Mouse (Mus musculus): ENCODE results near the gene Cubn. TPM values are rescaled to one million over a fixed set of nuclear protein-coding genes. Genes with fewer than 3 reads are reported as not detected.

The Cubn gene
- polyA plus RNA-seq, 1 experiment, result 0.23 TPM

DNA sequence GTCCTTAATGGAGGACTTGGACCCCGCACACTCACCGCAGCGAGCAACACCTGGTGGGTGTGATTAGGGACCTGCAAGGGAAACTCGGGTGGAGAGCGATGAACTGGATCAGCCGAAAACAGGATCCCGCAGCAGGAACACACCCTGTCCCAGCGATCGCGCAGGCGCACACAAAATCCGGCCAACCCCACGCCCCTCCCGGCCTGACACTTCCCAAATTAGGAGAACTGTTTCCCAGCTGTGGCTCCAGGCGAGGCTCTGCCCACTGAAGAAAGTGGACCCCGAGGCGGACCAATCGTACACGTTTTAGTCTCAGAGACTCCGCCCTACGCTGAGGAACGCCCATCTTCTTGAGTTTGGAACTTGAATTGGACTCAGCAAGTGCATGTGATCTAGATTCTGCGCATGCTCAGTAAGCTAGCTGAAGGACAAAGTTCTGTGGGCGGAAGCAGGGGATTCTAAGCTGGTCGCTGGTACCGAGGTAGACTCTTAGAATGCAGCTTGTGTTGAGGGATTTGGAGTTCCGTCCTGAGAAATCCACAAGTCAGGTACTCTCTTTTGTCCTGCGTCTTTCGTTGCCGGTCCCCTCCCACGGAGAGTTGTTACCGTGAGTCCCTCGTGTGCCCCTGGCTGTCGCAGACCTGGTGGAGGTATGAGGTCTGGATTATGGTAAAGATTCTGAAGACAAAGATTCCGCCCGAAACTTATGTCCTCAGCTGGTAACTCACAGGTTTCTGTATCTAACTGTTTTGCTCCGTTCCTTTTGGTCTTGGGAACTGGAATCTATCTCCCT is 220.3 kb downstream of the Cubn start, which contains the start of gene Rsu1:
Rsu1 (minus strand) TSS at position 251 of the 793 bp plus-strand sequence.
- WGBS, result under 1% methylated on average over 37 of the region's 37 CpGs
- peak within 1 kb of the TSS; percentile 87 for H3K4me3 ChIP-seq (replicated peaks; ENCODE audit: insufficient read depth, low read depth, low read length)
- H3K27me3 ChIP-seq (ENCODE audit: control insufficient read depth, insufficient read depth, low read length), result no peaks in the 10 kb centered on the region
- H3K27ac ChIP-seq (ENCODE audit: insufficient read depth, low read length), result peak within 1 kb of the TSS; percentile 22; the same call in 1 of the 2 replicates
- peak; percentile 93 to 96 for DNase-seq
- H3K4me1 ChIP-seq (ENCODE audit: control insufficient read depth, insufficient read depth, low read length), result peaks cover 3% of the 10 kb centered on the region
- TF ChIP-seq CTCF (IDR thresholded peaks at IDR 0.05; ENCODE audit: borderline replicate concordance, insufficient read depth, low read depth, low read length), result no peak
- TF ChIP-seq POLR2A (IDR thresholded peaks at IDR 0.05; ENCODE audit: borderline replicate concordance, insufficient read depth, low read length), result no peak

DNA sequence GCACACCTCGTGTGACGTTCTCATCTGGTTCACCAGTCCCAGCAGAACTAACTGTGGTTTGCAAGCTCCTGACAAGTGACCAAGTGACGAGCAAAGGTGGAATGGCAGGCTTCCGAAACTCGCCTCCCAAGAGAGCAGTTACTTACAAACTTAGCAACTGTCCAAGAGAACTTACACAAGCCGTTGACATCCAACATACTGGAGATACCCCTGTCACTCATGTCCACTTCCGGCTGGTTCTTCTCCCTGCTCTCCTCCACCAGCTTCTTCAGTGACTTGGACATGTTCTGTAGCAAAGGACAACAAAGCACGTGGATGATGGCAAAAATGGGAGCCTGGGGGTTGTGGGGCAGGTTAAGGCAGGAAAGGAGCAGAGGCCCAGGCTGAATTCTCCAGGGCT is 220.9 kb downstream of the Cubn start:
- 36% methylated on average over 8 of the region's 8 CpGs for WGBS
- H3K4me1 ChIP-seq (ENCODE audit: control insufficient read depth, insufficient read depth, low read length), result peaks cover 3% of the 10 kb centered on the region
- H3K27ac ChIP-seq (ENCODE audit: insufficient read depth, low read length), result peak overlapping the region; percentile 22; the same call in 1 of the 2 replicates
- no peak for DNase-seq
- peak overlapping the region; percentile 87 for H3K4me3 ChIP-seq (replicated peaks; ENCODE audit: insufficient read depth, low read depth, low read length)
- H3K27me3 ChIP-seq (ENCODE audit: control insufficient read depth, insufficient read depth, low read length), result no peaks in the 10 kb centered on the region
- TF ChIP-seq CTCF (IDR thresholded peaks at IDR 0.05; ENCODE audit: borderline replicate concordance, insufficient read depth, low read depth, low read length) (no peak), POLR2A (IDR thresholded peaks at IDR 0.05; ENCODE audit: borderline replicate concordance, insufficient read depth, low read length) (no peak)

DNA sequence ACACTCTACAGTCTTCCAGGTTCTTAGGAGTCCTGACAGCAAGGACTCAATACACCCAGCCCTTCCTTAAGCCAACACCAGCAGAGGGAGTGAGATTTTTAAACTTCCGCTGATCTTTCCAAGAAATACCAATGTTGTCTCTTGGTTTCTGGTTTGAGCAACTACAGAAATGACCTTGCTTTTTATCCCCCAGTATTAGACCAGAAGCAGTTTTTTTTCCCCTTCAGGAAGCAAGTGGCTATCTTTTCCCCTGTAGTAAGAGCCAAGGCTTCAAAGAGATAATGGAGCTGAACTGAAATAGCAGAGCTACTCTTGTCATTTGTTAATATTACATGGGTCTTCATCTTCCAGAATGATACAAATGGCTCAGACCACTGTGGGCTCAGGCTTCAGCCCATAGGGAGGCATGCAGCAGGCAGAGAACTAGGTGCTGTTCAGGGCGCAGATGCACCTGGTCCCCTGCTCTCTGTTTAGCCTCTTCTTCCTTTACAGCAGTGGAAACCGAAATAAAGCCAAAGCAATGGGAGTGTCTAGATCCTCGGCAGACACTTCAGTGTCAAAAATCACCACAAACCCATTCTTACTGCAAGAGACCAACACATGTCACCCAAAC is 222.8 kb downstream of the Cubn start:
- Histone ChIP-seq H3K4me1 (ENCODE audit: control insufficient read depth, insufficient read depth, low read length) (peaks cover 3% of the 10 kb centered on the region), H3K27ac (ENCODE audit: insufficient read depth, low read length) (no peak overlapping the region), H3K27me3 (ENCODE audit: control insufficient read depth, insufficient read depth, low read length) (no peaks in the 10 kb centered on the region), H3K4me3 (replicated peaks; ENCODE audit: insufficient read depth, low read depth, low read length) (no peak overlapping the region)
- no peak for TF ChIP-seq POLR2A (IDR thresholded peaks at IDR 0.05; ENCODE audit: borderline replicate concordance, insufficient read depth, low read length)
- TF ChIP-seq CTCF (IDR thresholded peaks at IDR 0.05; ENCODE audit: borderline replicate concordance, insufficient read depth, low read depth, low read length), result no peak
- DNase-seq, result no peak
- 99% methylated on average over 4 of the region's 4 CpGs for WGBS

GRCm38 (mm10) chr2:13264875-13265274 is 226.7 kb downstream of the Cubn start:
- Histone ChIP-seq H3K4me1 (ENCODE audit: control insufficient read depth, insufficient read depth, low read length) (no peaks in the 10 kb centered on the region), H3K4me3 (replicated peaks; ENCODE audit: insufficient read depth, low read depth, low read length) (no peak overlapping the region), H3K27me3 (ENCODE audit: control insufficient read depth, insufficient read depth, low read length) (no peaks in the 10 kb centered on the region), H3K27ac (ENCODE audit: insufficient read depth, low read length) (no peak overlapping the region)
- no peak for DNase-seq
- WGBS, result 48% methylated on average over 4 of the region's 4 CpGs
- TF ChIP-seq CTCF (IDR thresholded peaks at IDR 0.05; ENCODE audit: borderline replicate concordance, insufficient read depth, low read depth, low read length) (peak; percentile 56), POLR2A (IDR thresholded peaks at IDR 0.05; ENCODE audit: borderline replicate concordance, insufficient read depth, low read length) (no peak)

GRCm38 (mm10) chr2:13263150-13263549 is 228.5 kb downstream of the Cubn start:
- Histone ChIP-seq H3K4me3 (replicated peaks; ENCODE audit: insufficient read depth, low read depth, low read length) (no peak overlapping the region), H3K4me1 (ENCODE audit: control insufficient read depth, insufficient read depth, low read length) (no peaks in the 10 kb centered on the region), H3K27me3 (ENCODE audit: control insufficient read depth, insufficient read depth, low read length) (no peaks in the 10 kb centered on the region), H3K27ac (ENCODE audit: insufficient read depth, low read length) (no peak overlapping the region)
- WGBS, result 74% methylated on average over 4 of the region's 4 CpGs
- no peak for DNase-seq
- no peak for TF ChIP-seq CTCF (IDR thresholded peaks at IDR 0.05; ENCODE audit: borderline replicate concordance, insufficient read depth, low read depth, low read length)
- TF ChIP-seq POLR2A (IDR thresholded peaks at IDR 0.05; ENCODE audit: borderline replicate concordance, insufficient read depth, low read length), result no peak

DNA sequence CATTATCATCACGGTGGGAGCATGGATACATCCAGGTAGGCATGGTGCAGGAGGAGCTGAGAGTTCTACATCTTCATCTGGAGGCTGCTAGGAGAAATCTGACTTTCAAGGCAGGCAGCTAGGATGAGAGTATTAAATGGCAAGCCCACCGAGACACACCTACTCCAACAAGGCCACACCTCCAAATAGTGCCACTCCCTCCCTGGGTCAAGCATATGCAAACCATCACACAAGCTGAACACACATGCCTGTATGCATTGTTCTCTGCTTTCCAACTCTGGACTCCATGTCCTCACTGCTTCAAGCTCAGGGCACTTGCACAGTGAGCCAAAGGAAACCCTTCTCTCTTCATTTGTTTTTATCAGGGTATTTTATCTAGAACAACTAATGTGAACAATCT is 233.0 kb downstream of the Cubn start:
- Histone ChIP-seq H3K27me3 (ENCODE audit: control insufficient read depth, insufficient read depth, low read length) (no peaks in the 10 kb centered on the region), H3K4me1 (ENCODE audit: control insufficient read depth, insufficient read depth, low read length) (no peaks in the 10 kb centered on the region), H3K4me3 (replicated peaks; ENCODE audit: insufficient read depth, low read depth, low read length) (no peak overlapping the region), H3K27ac (ENCODE audit: insufficient read depth, low read length) (no peak overlapping the region)
- TF ChIP-seq POLR2A (IDR thresholded peaks at IDR 0.05; ENCODE audit: borderline replicate concordance, insufficient read depth, low read length) (no peak), CTCF (IDR thresholded peaks at IDR 0.05; ENCODE audit: borderline replicate concordance, insufficient read depth, low read depth, low read length) (no peak)
- DNase-seq, result no peak
- WGBS, result 94% methylated on average over 2 of the region's 2 CpGs

DNA sequence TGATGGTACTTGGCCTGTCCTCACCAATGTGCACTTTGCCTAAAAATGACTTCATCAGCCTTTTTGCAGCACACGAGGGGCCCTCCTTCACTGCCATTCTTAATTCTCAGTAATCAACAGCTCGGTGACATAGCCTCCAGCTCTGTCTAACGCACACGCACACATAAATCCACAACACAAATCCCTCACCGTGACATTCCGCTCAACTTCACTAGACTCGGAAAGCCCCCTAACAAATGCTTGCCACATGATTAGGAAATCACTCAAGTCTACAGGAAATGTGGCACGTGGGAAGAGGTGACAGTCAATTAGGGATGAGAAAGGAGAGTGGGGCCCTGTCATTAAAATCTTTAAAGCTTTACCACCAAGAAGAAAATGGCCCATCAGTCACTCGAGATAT is 250.9 kb downstream of the Cubn start:
- TF ChIP-seq POLR2A (IDR thresholded peaks at IDR 0.05; ENCODE audit: borderline replicate concordance, insufficient read depth, low read length), result no peak
- no peak for TF ChIP-seq CTCF (IDR thresholded peaks at IDR 0.05; ENCODE audit: borderline replicate concordance, insufficient read depth, low read depth, low read length)
- Histone ChIP-seq H3K4me1 (ENCODE audit: control insufficient read depth, insufficient read depth, low read length) (0 out of 2 replicates have a peak, but pooled peaks cover under 1% of the 10 kb centered on the region), H3K27ac (ENCODE audit: insufficient read depth, low read length) (no peak overlapping the region), H3K27me3 (ENCODE audit: control insufficient read depth, insufficient read depth, low read length) (no peaks in the 10 kb centered on the region), H3K4me3 (replicated peaks; ENCODE audit: insufficient read depth, low read depth, low read length) (no peak overlapping the region)
- 60% methylated on average over 9 of the region's 9 CpGs for WGBS
- no peak for DNase-seq

All from cerebellum, adult 2 months (tissue).